Mouse (Mus musculus) neural tube, embryonic 10.5 days (tissue): ENCODE measurements around the gene Ano8.

Source experiments
- DNase-seq: peaks from one replicate; pipeline ENCODE4 v3.0.0-alpha.2; 2017; ENCODE audit warnings: low spot score; ENCODE audit errors: extremely low spot score

The Ano8 gene

GRCm38 (mm10) chr8:71470913-71471255, 14.9 kb downstream of the Ano8 start:
- DNase-seq: no peak

GRCm38 (mm10) chr8:71470146-71470912, 15.4 kb downstream of the Ano8 start:
- DNase-seq: no peak

- peak; percentile 65 for DNase-seq
These were observed 16.4 kb downstream of the Ano8 start for GRCm38 (mm10) chr8:71469411-71469810.

DNA sequence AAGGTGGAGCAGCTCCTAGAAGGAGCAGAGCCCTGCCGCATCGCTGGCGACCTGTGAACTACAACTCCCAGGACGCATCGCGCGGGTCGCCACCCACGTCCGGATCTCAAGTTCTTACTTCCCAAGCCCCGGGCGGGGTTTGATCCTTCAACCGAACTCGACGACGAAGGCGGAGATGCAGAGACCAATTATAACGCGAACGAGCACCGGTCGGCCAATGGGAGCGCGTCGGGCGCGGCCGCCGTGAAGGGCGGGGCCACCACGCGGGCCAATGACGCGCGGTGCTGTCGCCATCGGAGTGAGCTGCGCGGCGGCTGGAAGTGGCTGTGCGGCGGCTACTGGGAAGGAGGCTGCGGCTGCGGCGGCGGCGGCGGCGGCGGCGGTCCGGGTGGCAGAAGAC, 16.8 kb downstream of the Ano8 start, which contains the start of gene Dda1:
TSS of gene Dda1 (plus strand) at position 284 of the 400 bp plus-strand sequence.
- peak; percentile 92 for DNase-seq

- DNase-seq: no peak
These were observed 17.8 kb downstream of the Ano8 start for GRCm38 (mm10) chr8:71468001-71468400.

DNA sequence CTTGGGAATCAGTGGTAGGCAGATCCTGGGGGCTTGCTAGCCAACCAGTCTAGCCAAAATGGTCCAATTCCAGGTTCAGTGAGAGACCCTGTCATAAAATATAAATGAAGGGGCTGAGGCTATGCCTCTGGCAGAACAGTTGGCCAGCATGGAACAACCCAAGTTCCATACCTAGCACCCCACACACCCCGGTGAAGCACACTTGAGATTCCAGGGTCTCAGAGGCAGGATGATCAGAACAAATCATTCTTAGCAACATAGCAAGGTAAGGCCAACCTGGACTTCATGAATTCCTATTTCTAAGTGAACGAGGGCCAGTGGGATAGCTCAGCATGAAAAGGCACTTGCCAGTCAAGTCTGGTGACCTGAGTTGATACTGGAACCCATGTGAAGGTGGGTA, 18.6 kb downstream of the Ano8 start:
- no peak for DNase-seq

DNA sequence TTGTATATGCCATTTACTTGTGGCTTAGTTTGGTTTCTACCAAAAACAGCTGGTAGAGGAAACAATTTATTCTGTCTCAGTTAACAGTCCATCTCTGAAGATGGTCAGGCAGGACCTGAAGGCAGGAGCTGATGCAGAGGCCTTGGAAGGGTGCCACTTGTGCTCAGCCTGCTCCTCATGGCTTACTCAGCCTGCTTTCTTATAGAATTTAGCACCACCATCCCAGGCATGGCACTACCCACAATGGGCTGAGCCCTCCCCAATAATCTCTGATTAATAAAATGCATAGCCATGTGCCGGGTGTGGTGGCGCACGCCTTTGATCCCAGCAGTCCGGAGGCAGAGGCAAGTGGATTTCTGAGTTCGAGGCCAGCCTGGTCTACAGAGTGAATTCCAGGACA, 19.6 kb downstream of the Ano8 start:
- no peak for DNase-seq

GRCm38 (mm10) chr8:71465733-71466132, 20.0 kb downstream of the Ano8 start:
- DNase-seq: no peak

GRCm38 (mm10) chr8:71464513-71465500, 21.0 kb downstream of the Ano8 start, which contains the start of gene Mrpl34:
Gene Mrpl34 (plus strand): TSS chr8:71464959.
- DNase-seq: peak; percentile 96

- peak; percentile 96 for DNase-seq
These were observed 22.4 kb downstream of the Ano8 start, which contains the start of gene Abhd8 for GRCm38 (mm10) chr8:71463188-71464033. Gene Abhd8 (minus strand): TSS chr8:71463655.

DNA sequence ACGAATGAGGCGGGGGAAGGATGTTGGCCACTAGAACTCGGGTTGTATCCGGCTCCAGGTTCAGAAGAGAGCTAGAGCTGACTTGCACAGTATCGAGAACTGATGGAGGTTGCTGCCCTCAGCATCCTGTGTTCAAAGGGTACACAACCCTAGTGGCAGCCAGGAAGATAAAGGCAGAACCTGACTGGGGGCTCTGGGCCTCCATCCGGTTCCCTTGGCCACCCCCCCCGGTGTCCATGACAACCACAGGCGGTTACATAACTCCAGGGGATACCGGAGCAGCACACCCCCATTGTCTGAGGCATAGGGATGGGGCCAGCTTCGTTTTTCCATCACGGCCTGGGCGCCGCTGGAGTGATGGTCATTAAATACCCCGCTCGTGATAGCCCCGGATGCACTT, 23.0 kb downstream of the Ano8 start:
- DNase-seq: peak; percentile 61

DNA sequence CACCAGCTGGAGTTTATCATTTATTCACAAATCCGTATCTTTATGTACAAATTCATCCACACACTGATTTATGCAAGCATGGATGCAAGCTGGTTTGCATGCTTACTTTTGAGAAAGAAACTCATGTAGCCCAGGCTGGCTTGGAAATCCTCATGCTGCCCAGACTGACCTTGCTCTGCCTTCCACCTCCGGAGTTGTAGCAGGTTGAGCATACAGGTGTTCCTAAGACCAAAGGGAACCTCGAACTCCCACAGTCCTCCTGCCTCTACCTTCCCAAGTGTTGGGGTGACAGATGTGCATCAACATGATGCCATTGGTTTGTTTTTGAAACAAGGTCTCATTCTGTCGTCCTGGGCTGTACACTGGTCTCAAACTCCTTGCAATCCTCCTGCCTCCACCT, 23.6 kb downstream of the Ano8 start:
- DNase-seq: no peak

GRCm38 (mm10) chr8:71461152-71461840, 24.5 kb downstream of the Ano8 start:
- no peak for DNase-seq

- no peak for DNase-seq
These were observed 25.0 kb downstream of the Ano8 start for GRCm38 (mm10) chr8:71460716-71461115.

GRCm38 (mm10) chr8:71457659-71458270, 28.0 kb downstream of the Ano8 start:
- no peak for DNase-seq

- DNase-seq: no peak
These were observed 28.9 kb downstream of the Ano8 start for GRCm38 (mm10) chr8:71456906-71457305.

DNA sequence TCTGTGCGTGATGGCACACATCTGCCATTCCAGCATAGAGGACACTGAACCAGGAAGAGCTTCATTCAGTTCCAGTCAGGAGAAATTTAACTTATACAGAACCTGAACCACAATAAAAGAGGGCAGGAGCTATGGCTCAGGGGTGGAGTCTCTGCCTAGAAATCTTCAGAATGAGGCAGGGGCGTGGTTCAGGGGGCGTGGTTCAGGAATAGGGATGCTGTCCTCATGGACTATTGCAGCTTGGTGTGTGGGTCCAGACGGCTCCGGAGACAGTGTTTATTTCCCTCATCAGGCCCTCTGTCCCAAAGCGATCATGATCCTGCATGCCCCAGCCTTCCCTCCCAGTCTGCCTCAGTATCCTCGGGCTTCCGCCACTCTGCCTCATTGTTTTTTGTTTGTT, 31.1 kb downstream of the Ano8 start:
- DNase-seq: peak; percentile 8

DNA sequence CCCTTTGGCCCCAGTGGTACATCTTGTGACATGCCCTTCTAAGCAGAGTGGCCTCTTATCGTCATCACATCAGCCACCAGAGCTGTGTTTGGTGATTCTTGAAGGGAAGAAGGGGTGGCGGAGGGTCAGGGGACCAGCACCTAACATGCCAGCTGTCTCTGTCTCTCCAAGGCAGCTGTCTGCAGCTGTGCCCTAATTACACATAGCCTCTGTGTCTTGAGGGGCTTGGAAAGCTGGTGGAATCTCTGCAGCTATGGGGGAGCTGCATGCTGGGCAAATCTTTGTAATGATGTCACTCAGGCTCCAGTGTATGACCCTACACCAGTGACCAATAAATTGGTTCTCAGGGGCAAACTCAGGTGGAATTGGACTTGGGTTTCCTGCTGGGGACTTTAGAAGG, 33.1 kb downstream of the Ano8 start:
- no peak for DNase-seq

DNA sequence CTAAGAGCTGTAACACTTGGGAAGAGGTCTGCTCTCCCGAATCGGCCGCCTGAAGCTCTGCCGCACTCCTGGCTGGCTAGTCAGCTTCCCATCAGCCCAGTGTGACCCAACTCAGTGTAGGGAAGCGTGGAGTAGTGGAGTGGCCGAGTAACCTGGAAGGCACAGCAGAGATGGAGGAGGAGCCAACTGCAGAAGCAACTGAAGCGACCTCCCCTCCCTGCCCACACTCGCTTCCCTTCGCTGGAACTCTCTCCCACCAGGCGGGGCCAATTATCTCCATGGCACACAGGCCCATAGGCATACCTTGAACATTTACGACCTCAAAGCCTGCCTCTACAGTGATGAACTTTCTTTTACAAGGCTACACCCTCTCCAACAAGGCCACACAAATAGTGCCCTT, 34.0 kb downstream of the Ano8 start:
- DNase-seq: no peak

GRCm38 (mm10) chr8:71451337-71451736, 34.4 kb downstream of the Ano8 start:
- DNase-seq: no peak
